In the genomic region with DNA sequence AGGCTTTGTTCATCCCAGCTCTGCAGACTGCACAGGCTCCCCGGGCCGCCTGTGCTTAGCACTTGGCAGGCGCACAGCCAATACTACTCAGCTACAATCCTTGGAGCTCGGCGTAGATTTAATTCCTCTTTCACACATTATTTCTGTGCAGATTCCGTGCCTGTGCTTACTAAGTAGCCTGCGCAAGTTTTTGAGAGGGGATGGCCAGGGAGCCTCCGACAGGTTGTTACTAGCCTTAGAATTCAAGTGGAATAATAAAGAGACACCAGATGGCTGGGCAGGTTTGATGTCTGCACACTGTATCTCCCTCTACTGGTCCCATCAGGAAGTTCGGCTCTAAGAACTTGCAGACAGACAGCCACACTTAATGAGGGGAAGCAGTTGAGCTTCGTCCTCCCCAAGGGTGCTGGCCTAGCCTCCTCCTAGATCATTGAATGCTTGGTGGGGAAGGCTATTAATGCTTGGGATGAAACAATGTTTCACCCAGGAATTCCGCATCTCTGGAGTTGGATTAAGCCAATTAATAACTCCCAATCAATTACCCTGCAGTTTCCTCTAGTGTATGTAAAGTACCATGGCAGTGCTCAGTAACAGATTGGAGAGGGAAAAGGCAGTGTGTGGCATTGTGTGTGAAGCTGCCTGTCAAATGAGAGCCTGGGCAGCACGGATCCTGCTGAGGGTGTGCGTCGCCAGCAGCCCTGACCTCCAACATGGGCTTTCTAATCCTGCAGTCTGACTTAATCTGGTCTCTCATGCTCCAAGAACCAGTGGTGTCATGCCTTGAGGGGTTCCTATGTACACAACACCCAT, we compare ENCODE assay signal across 9 mouse cellular contexts.
DNase-seq lines count a peak whose midpoint lies in the region; ATAC-seq and TF ChIP-seq lines count a peak whose summit lies in the region.
"Had no signal": no experiment of that assay in that cellular context is flagged by ENCODE, and none has a peak within 500 bp of the region (broad histone marks: within the 10 kb centered on the region; RNA-seq: fewer than 3 reads in every experiment).

No protein-coding gene starts in this region.

- DNase-seq in kidney, adult 2 months, result peak; percentile 38
- peak; percentile 62 for DNase-seq in NIH3T3 (ENCODE audit: low read depth)
- DNase-seq in left cerebral cortex, adult 9 months (ENCODE audit: low spot score in 2 of 2), result peak; percentile 30 to 76
- peak; percentile 64 for DNase-seq in naive thymus-derived CD4-positive, alpha-beta T cell, adult 2 months (ENCODE audit: low read depth)
- DNase-seq in urinary bladder, postnatal 36 days (ENCODE audit: low spot score in 2 of 2), result no peak

- no peaks in the 10 kb centered on the region for H3K9me3 ChIP-seq in kidney, embryonic 16.5 days (ENCODE audit: low read length)

- H3K27me3 ChIP-seq in kidney, adult 2 months (replicated peaks; ENCODE audit: control insufficient read depth, insufficient read depth, low read length), result no peaks in the 10 kb centered on the region
- no peaks in the 10 kb centered on the region for H3K27me3 ChIP-seq in kidney, embryonic 16.5 days (ENCODE audit: insufficient read depth, low read length)

- no peak overlapping the region for H3K27ac ChIP-seq in kidney, adult 2 months (ENCODE audit: insufficient read depth, low read depth, low read length)
- H3K27ac ChIP-seq in kidney, embryonic 16.5 days (ENCODE audit: low read length), result no peak overlapping the region

- H3K9ac ChIP-seq in kidney, embryonic 16.5 days (replicated peaks; ENCODE audit: low read length), result no peak overlapping the region

- no peaks in the 10 kb centered on the region for H3K36me3 ChIP-seq in kidney, adult 2 months (ENCODE audit: control insufficient read depth, insufficient read depth, low read length)
- no peaks in the 10 kb centered on the region for H3K36me3 ChIP-seq in kidney, embryonic 16.5 days (ENCODE audit: insufficient read depth, low read length)

- H3K4me2 ChIP-seq in kidney, embryonic 16.5 days (replicated peaks; ENCODE audit: low read depth, low read length), result no peak overlapping the region

- peak; percentile 58; the same call in 1 of the 2 replicates for TF ChIP-seq CTCF in kidney, adult 2 months (conservative IDR thresholded peaks at IDR 0.05; ENCODE audit: insufficient read depth, insufficient read length, low read depth, low read length)

- WGBS in kidney, adult 2 months, result 61% methylated on average over 14 of the region's 14 CpGs
- WGBS in kidney, embryonic 16.5 days, result 66% methylated on average over 14 of the region's 14 CpGs

- H3K4me1 ChIP-seq in kidney, adult 2 months (ENCODE audit: control insufficient read depth, insufficient read depth, low read length), result no peaks in the 10 kb centered on the region
- no peaks in the 10 kb centered on the region for H3K4me1 ChIP-seq in kidney, embryonic 16.5 days (ENCODE audit: insufficient read depth, low read length)

- H3K4me3 ChIP-seq in kidney, adult 2 months (ENCODE audit: insufficient read depth, low read depth, low read length), result no peak overlapping the region
- no peak overlapping the region for H3K4me3 ChIP-seq in kidney, embryonic 16.5 days (ENCODE audit: low read length)
- H3K4me3 ChIP-seq: myocyte had no signal

- no peak for TF ChIP-seq POLR2A in kidney, adult 2 months (IDR thresholded peaks at IDR 0.05; ENCODE audit: low read depth, low read length)

- ATAC-seq in kidney, embryonic 16.5 days (ENCODE audit: low FRiP score, low TSS enrichment), result no peak; the same call in 1 of the 2 replicates
- ATAC-seq in common myeloid progenitor, adult 5-6 weeks (replicated peaks; ENCODE audit: low read depth, poor library complexity, severe bottlenecking), result peak; percentile 57
- ATAC-seq in hematopoietic stem cell, adult 5-6 weeks (replicated peaks in 1 of 2; ENCODE audit: insufficient read depth in 1 of 2, low FRiP score in 2 of 2, low TSS enrichment in 1 of 2, low read depth in 1 of 2, poor library complexity in 2 of 2, severe bottlenecking in 2 of 2), result peak; percentile 40 to 42; a peak in 1 of 4 replicates

Comparison
In these comparisons a context has a peak if more than half of its experiments do, and no peak if none do; other contexts are left out.
1. DNase-seq: peak in kidney, adult 2 months (single experiment), NIH3T3 (single experiment), left cerebral cortex, adult 9 months (2 of 2) and naive thymus-derived CD4-positive, alpha-beta T cell, adult 2 months (single experiment); none in urinary bladder, postnatal 36 days (0 of 2).